Mouse (Mus musculus) neural tube, embryonic 11.5 days (tissue): ENCODE data around the gene Gast. TPM values are rescaled to one million over a fixed set of nuclear protein-coding genes. Genes with fewer than 3 reads are reported as not detected.
A peak's percentile ranks its signal among the peaks of the same experiment; 100 is the strongest.
"Not testable (repeated sequence)": the region's sequence is repeated elsewhere in the genome, so short reads cannot be mapped to it uniquely, and the experiment has no call there.

Source experiments
- ATAC-seq: fragments of 200-750 bp; cut with Nextera tagmentation; 2 replicates; pipeline ENCODE4 v1.8.0; 2017; ENCODE audit warnings: moderate number of reproducible peaks, mild to moderate bottlenecking, moderate TSS enrichment, moderate library complexity; ENCODE audit not compliant: insufficient read depth, low FRiP score, low TSS enrichment
- DNase-seq: peaks from one replicate; pipeline ENCODE4 v3.0.0-alpha.2; 2015; ENCODE audit warnings: low spot score
- H3K27ac ChIP-seq: fragments of 300-500 bp; sonication (generic); 2 replicates; pipeline ENCODE4 v1.5.1; 2014; ENCODE audit warnings: low read depth, mild to moderate bottlenecking, low read length
- H3K27me3 ChIP-seq: fragments of 300-500 bp; sonication (generic); 2 replicates; pipeline ENCODE4 v1.6.1; 2014; ENCODE audit warnings: mild to moderate bottlenecking, low read length, mixed read lengths; ENCODE audit not compliant: control insufficient read depth, insufficient read depth
- H3K36me3 ChIP-seq: fragments of 300-500 bp; sonication (generic); 2 replicates; pipeline ENCODE4 v1.6.1; 2014; ENCODE audit warnings: mild to moderate bottlenecking, low read length, moderate library complexity, mixed read lengths; ENCODE audit not compliant: control insufficient read depth, insufficient read depth
- H3K4me1 ChIP-seq: fragments of 300-500 bp; sonication (generic); 2 replicates; pipeline ENCODE4 v1.6.1; 2014; ENCODE audit warnings: low read length, mixed read lengths; ENCODE audit not compliant: control insufficient read depth, insufficient read depth
- H3K4me2 ChIP-seq: fragments of 300-500 bp; sonication (generic); 2 replicates; pipeline ENCODE4 v1.6.1; 2014; ENCODE audit warnings: low read depth, mild to moderate bottlenecking, moderate library complexity
- H3K4me3 ChIP-seq: fragments of 300-500 bp; sonication (generic); 2 replicates; pipeline ENCODE4 v1.5.1; 2014; ENCODE audit warnings: low read depth, low read length
- H3K9ac ChIP-seq: fragments of 300-500 bp; sonication (generic); 2 replicates; pipeline ENCODE4 v1.6.1; 2014; ENCODE audit warnings: mild to moderate bottlenecking, low read length
- H3K9me3 ChIP-seq: fragments of 300-500 bp; sonication (generic); 2 replicates; pipeline ENCODE4 v1.6.1; 2016; ENCODE audit warnings: low read length; ENCODE audit not compliant: control insufficient read depth
- WGBS: fragments of 180-500 bp; shearing (Covaris S2); extraction: QIAGEN DNeasy Blood & Tissue Kit; methylation state at CpG from one replicate; pipeline ENCODE4 v1.1.7; 2014; 5-methylcytosine and 5-hydroxymethylcytosine counted together
- polyA plus RNA-seq: library from polyadenylated mRNA; unstranded; fragments of >200 nt; fragmentation: Nextera tagmentation; extraction: Ambion mirVana; gene quantifications from 2 replicates; pipeline ENCODE4 v1.2.1, GENCODE M21; 2014

The Gast gene
- polyA plus RNA-seq, 1 experiment from 2014 or later: not detected

DNA sequence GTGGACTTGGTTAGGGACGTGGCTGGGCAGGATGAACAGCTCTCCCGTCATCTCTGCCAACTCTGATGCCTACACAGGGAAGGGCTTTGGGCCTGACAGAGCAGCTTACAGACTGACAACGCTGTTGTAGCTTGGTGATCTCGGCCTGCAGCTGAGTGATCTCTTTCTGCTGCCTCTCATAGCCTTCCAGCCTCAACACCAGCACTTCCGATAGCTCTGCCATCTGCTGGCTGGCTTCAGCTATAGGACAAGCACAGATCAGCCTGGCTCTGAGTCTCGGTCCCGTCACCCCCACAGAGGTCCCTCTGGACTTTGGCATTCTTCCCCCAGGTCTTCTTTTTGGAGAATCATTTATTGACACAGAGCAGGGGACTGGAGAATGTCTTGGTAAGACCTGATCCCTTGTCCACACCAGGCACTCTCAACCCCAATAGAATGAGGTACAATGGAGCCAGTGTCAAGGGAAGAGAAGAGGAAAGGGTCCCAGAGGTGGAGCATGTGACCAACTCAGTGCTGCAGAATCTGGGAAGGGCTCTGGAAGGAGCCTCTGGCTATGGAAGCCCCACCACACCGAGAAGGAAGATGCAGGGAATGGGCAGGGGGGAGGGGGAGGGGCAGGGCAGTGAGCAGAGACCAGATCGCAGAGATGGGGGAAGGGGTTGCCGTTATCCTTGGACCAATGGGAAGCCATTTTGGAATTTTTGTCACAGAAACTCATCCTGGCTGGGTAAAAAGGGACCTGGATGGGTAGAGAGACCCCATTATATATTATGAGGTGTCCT is 18.1 kb downstream of the Gast start:
- H3K4me1 ChIP-seq: 0 out of 2 replicates have a peak, but pooled peaks cover 2% of the 10 kb centered on the region
- no peak overlapping the region for H3K9ac ChIP-seq
- peaks cover 17% of the 10 kb centered on the region for H3K27me3 ChIP-seq
- no peak overlapping the region for H3K4me3 ChIP-seq
- H3K4me2 ChIP-seq: no peak overlapping the region
- no peaks in the 10 kb centered on the region for H3K36me3 ChIP-seq
- WGBS: 34% methylated on average over 10 of the region's 10 CpGs
- DNase-seq (peak; percentile 45), ATAC-seq (no peak)
- no peak overlapping the region for H3K27ac ChIP-seq
- H3K9me3 ChIP-seq: no peaks in the 10 kb centered on the region

DNA sequence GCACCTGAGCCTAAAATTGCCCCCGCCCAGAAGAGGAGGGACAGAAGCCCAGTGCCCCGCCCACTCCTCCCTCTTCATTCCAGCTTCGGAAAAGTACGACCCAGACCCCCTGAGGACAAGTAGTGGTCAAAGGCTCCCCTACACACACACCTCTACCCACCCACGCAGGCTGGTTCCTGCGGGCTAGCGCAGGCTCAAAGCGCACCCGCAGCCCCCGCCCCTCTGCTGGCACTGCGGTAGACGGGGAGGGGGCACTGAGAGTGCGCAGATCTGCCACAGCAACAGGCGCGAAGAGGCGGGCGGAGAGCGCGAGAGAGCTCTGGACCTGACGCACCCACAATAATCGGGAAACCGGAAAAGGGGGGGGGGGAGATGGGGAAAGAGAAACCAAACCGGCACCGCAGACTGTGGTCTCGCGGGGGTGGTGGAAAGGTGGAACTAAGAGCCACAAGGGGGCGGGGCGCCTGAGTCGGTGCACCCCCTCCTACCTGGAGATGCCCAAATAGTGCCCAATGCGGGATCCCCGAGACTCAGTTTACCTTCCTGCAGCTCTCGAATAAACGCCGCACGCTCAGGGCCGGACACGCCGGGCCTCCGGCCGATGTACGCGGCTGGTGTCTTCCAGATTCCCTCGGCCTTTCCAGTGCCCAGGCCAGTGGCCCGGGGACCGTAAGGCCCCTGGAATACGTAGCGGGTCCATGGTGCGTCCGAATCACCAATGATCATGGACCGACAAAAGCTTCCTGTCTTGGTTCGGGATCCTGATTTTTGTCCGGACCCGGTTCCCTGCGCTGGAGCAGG is 21.1 kb downstream of the Gast start:
- Histone ChIP-seq H3K4me2 (peak overlapping the region; percentile 99), H3K27me3 (peaks cover 25% of the 10 kb centered on the region), H3K9ac (peak overlapping the region; percentile 71), H3K27ac (no peak overlapping the region), H3K4me3 (peak overlapping the region; percentile 72), H3K9me3 (no peaks in the 10 kb centered on the region), H3K4me1 (0 out of 2 replicates have a peak, but pooled peaks cover 2% of the 10 kb centered on the region), H3K36me3 (no peaks in the 10 kb centered on the region)
- ATAC-seq (peak; percentile 37; the same call in 1 of the 2 replicates), DNase-seq (peak; percentile 39)
- WGBS: 1% methylated on average over 54 of the region's 54 CpGs

DNA sequence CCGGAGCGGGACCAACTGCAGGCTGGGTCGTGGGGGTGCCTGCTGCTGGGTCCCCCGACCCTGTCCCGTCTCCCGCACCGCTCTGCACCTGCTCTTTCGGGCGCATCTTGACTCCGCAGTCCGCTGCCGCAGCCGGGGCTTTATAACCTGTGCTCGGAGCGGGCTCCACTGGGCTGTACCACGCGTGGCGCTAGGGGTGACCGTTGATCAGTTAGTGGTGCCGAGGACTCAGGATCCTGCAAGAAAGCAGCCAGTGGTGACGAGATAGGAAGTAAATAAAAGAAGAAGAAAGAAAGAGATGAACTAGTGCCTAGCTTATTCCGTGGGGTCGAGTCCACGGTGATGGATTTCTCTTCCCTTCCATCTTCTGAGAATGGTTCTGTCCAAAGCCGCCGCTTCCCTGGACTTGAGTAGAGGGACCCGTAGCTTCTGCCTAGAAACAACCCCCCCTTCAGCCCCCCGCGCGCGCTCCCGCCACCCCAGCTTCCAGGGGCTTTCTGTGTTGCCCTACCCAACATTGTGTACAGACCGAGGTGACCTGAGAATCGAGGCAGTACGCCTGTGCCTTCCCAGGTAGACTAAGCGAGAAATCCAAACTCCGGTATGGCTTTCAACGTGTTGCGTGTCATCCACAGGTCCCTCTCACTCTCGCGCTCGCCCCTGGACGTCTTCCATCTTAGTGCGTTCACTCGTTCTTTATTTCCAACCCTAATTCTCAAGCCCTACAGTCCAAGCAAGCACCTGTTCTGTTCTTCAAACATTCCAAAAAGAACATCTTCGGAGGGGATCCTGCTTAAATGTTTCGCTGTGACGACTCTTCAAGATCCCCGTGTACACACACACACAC is 22.0 kb downstream of the Gast start, which contains the start of gene Hap1:
Hap1 (minus strand) TSS at position 157 of the 847 bp plus-strand sequence.
- WGBS: 1% methylated on average over 49 of the region's 49 CpGs
- peak within 1 kb of the TSS; percentile 72 for H3K4me3 ChIP-seq
- peak within 1 kb of the TSS; percentile 71 for H3K9ac ChIP-seq
- peaks cover 25% of the 10 kb centered on the region for H3K27me3 ChIP-seq
- H3K9me3 ChIP-seq: no peaks in the 10 kb centered on the region
- DNase-seq: peak; percentile 87
- H3K36me3 ChIP-seq: no peaks in the 10 kb centered on the region
- no peak within 1 kb of the TSS for H3K27ac ChIP-seq
- ATAC-seq: peak; percentile 76
- H3K4me2 ChIP-seq: peak within 1 kb of the TSS; percentile 99
- 0 out of 2 replicates have a peak, but pooled peaks cover 2% of the 10 kb centered on the region for H3K4me1 ChIP-seq

DNA sequence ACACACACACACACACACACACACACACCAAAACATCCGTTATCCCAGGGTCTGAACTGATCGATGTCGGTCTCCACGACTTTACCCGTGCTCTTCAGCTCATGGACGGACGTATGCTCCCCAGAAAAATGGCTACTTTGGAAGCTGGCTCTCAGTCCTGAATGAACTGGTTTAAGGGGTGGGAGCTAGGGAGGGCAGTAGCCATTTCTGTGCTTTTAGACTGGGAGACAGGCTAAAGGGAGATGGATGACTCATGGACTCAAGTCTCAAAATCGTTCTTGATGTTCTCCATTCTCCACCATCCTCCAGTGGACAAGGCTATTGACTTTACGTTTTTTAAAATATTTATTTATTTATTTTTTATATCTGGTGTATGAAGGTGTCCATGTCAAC is 22.6 kb downstream of the Gast start:
- no peaks in the 10 kb centered on the region for H3K36me3 ChIP-seq
- DNase-seq (no peak), ATAC-seq (no peak)
- 0 out of 2 replicates have a peak, but pooled peaks cover 2% of the 10 kb centered on the region for H3K4me1 ChIP-seq
- WGBS: 23% methylated on average over 9 of the region's 9 CpGs
- no peaks in the 10 kb centered on the region for H3K9me3 ChIP-seq
- peak overlapping the region; percentile 72 for H3K4me3 ChIP-seq
- peak overlapping the region; percentile 99 for H3K4me2 ChIP-seq
- H3K27ac ChIP-seq: no peak overlapping the region
- peak overlapping the region; percentile 71; the same call in 1 of the 2 replicates for H3K9ac ChIP-seq
- peaks cover 25% of the 10 kb centered on the region for H3K27me3 ChIP-seq

DNA sequence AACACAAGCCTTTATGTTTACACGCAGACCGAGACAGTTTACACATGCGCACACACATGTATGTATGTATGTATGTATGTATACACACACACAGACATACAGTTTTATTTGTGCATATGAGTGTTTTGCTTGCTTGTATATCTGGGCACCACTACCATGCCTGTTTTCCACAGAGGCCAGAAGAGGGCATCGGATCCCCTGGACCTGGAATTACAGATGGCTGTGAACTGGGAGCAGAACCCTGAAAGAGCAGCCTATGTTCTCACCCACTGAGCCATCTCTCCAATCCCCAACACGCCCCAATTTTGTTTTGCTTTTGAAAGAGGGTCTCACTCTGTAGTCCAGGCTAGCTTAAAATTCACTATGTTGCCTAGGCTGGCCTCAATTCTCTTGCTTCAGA is 23.2 kb downstream of the Gast start:
- DNase-seq (no peak), ATAC-seq (no peak)
- H3K9me3 ChIP-seq: no peaks in the 10 kb centered on the region
- no peak overlapping the region for H3K4me2 ChIP-seq
- 54% methylated on average over 5 of the region's 5 CpGs for WGBS
- H3K27me3 ChIP-seq: peaks cover 25% of the 10 kb centered on the region
- no peak overlapping the region for H3K9ac ChIP-seq
- H3K36me3 ChIP-seq: no peaks in the 10 kb centered on the region
- 0 out of 2 replicates have a peak, but pooled peaks cover 2% of the 10 kb centered on the region for H3K4me1 ChIP-seq
- H3K27ac ChIP-seq: no peak overlapping the region
- no peak overlapping the region for H3K4me3 ChIP-seq

DNA sequence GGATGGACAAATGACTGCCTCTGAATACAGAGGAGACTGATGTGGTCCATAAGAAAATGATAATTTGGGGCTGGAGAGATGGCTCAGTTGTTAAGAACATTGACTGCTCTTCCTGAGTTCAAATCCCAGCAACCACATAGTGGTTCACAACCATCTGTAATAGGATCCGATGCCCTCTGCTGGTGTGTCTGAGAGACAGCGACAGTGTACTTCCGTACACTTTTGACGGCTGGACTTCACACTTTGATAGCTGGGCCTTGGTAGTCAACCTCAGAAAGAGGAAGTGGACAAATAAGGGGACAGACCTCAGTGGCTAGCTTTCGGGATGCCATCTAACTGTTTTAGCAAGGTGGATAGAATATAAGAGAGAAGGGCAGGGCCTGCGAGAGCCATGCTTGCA is 26.0 kb downstream of the Gast start:
- DNase-seq (no peak), ATAC-seq (no peak)
- H3K4me1 ChIP-seq: no peaks in the 10 kb centered on the region
- H3K9me3 ChIP-seq: no peaks in the 10 kb centered on the region
- H3K36me3 ChIP-seq: no peaks in the 10 kb centered on the region
- peaks cover 16% of the 10 kb centered on the region for H3K27me3 ChIP-seq
- WGBS: 81% methylated on average over 6 of the region's 6 CpGs
- H3K9ac ChIP-seq: no peak overlapping the region
- H3K27ac ChIP-seq: no peak overlapping the region
- no peak overlapping the region for H3K4me3 ChIP-seq
- H3K4me2 ChIP-seq: no peak overlapping the region

DNA sequence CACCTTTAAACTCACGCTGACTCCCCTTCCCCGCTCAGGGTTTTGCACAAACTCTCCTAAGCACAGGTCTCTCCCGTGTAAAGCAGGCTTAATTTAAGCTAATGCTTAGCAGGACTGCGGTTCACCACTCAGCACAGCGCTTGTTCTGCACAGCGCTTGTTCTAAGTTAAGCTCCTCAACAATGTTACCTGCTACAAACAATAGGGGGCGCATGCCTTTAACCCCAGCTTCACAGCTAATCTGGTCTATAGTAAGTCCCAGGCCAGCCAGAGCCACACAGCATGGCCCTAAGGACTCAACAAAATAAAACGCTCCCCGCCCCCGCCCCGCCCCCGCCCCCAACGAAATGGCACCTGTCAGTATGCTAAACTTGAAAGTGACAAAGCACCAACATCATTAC is 26.9 kb downstream of the Gast start:
- ATAC-seq, H3K27ac ChIP-seq, H3K4me2 ChIP-seq, DNase-seq, H3K4me3 ChIP-seq, H3K4me1 ChIP-seq, H3K36me3 ChIP-seq, H3K9me3 ChIP-seq, H3K9ac ChIP-seq: not testable (repeated sequence)
- no CpG with 5 or more reads among the region's 13 CpGs for WGBS
- H3K27me3 ChIP-seq: peaks cover 11% of the 10 kb centered on the region; the same call in 1 of the 2 replicates
